Mouse (Mus musculus): Measurements from ENCODE around the gene Rhox2g.
"Not testable (repeated sequence)": the region's sequence is repeated elsewhere in the genome, so short reads cannot be mapped to it uniquely, and the experiment has no call there.

DNA sequence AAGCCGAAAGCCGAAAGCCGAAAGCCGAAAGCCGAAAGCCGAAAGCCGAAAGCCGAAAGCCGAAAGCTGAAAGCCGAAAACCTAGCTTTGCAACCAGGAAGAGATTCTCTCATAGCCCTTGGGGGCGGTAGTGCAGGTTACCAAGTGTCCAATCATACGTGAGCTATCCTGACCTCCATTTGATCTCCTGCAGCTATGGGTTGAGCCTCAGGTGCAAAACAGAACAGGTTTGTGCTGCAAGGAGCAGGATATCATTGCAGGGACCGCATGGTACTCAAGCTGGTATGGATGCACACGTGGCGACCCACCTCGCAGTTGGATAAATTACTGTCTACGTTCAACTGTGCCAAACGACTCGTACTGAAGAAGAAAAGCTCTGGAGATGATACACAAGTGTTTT, 35.7 kb downstream of the Rhox2g start, which contains the start of gene Rhox4f:
- TF ChIP-seq CTCF (IDR thresholded peaks at IDR 0.05; ENCODE audit: extremely low read depth, insufficient read length, insufficient replicate concordance, low read depth, low read length); POLR2A (IDR thresholded peaks at IDR 0.05; ENCODE audit: low read depth, low read length): not testable (repeated sequence)
